Mouse (Mus musculus) CH12.LX (cell line): ENCODE results near the gene Dck. TPM values are rescaled to one million over a fixed set of nuclear protein-coding genes. Genes with fewer than 3 reads are reported as not detected.

Experiments
- DNase-seq: peaks from one replicate; pipeline ENCODE4 v3.0.0-alpha.2; 2013; ENCODE audit errors: extremely low read depth
- H3K27ac ChIP-seq: 2 replicates; pipeline ENCODE4 v1.5.1; 2012; ENCODE audit warnings: low read depth, mild to moderate bottlenecking, control low read depth, moderate library complexity; ENCODE audit not compliant: insufficient read depth
- H3K27me3 ChIP-seq: replicated peaks from 2 replicates; pipeline ENCODE3; 2012; ENCODE audit warnings: inconsistent platforms
- H3K36me3 ChIP-seq, 2 experiments: replicated peaks in 1 of 2; 2 replicates each; pipeline versions ENCODE3 to v1.6.1; 2012; ENCODE audit warnings: inconsistent platforms in 1 of 2, low read length in 1 of 2, mild to moderate bottlenecking in 1 of 2, mixed read lengths in 1 of 2, moderate library complexity in 1 of 2; ENCODE audit not compliant: control insufficient read depth in 1 of 2, insufficient read depth in 1 of 2
- H3K4me1 ChIP-seq, 2 experiments: 2 replicates each; pipeline ENCODE4 v1.6.1; 2012; ENCODE audit warnings: inconsistent platforms in 1 of 2, moderate library complexity in 1 of 2; ENCODE audit not compliant: insufficient read depth in 2 of 2, control insufficient read depth in 1 of 2
- H3K4me2 ChIP-seq: 2 replicates; pipeline ENCODE4 v1.6.1; 2012; ENCODE audit warnings: low read depth, mild to moderate bottlenecking, control low read depth; ENCODE audit not compliant: poor library complexity, insufficient read depth, severe bottlenecking
- H3K4me3 ChIP-seq, 3 experiments: fragments of 150-350 bp in 1 of 3; sonication (generic) in 1 of 3; replicated peaks in 1 of 3; 2 replicates each; pipeline versions ENCODE3 to v1.5.1; 2011 to 2012; ENCODE audit warnings: low read depth in 2 of 3, low read length in 2 of 3, mild to moderate bottlenecking in 2 of 3, moderate library complexity in 2 of 3, control low read depth in 1 of 3, improper control_type of control experiment in 1 of 3, inconsistent platforms in 1 of 3, mixed read lengths in 1 of 3; ENCODE audit not compliant: poor library complexity in 1 of 3
- H3K79me2 ChIP-seq: replicated peaks from 2 replicates; pipeline ENCODE4 v1.6.1; 2012; ENCODE audit warnings: mild to moderate bottlenecking, moderate library complexity; ENCODE audit not compliant: control insufficient read depth, poor library complexity, insufficient read depth, severe bottlenecking; ENCODE audit errors: extremely low read depth
- H3K9ac ChIP-seq: 2 replicates; pipeline ENCODE4 v1.6.1; 2012; ENCODE audit warnings: low read depth, mild to moderate bottlenecking, control low read depth, moderate library complexity; ENCODE audit not compliant: insufficient read depth
- H3K9me3 ChIP-seq: replicated peaks from 2 replicates; pipeline ENCODE3; 2012; ENCODE audit warnings: low read length, inconsistent platforms, mixed read lengths
- BHLHE40 ChIP-seq: IDR thresholded peaks from 2 replicates; pipeline ENCODE4 v1.6.1; 2011; ENCODE audit warnings: mild to moderate bottlenecking, low read depth, low read length, improper control_type of control experiment
- CHD1 ChIP-seq: IDR thresholded peaks from 2 replicates; pipeline ENCODE4 v1.6.1; 2012; ENCODE audit warnings: low read depth, low read length, improper control_type of control experiment, inconsistent platforms
- CHD2 ChIP-seq: IDR thresholded peaks from 2 replicates; pipeline ENCODE4 v1.6.1; 2011; ENCODE audit warnings: low read length, improper control_type of control experiment
- CTCF ChIP-seq, 2 experiments: IDR thresholded peaks in 1 of 2; conservative IDR thresholded peaks in 1 of 2; 2 replicates each; pipeline ENCODE4 v1.5.1; 2011 to 2012; ENCODE audit warnings: low read depth in 2 of 2, low read length in 2 of 2, improper control_type of control experiment in 1 of 2, inconsistent platforms in 1 of 2, mild to moderate bottlenecking in 1 of 2, moderate library complexity in 1 of 2
- ETS1 ChIP-seq: conservative IDR thresholded peaks from 2 replicates; pipeline ENCODE4 v1.6.1; 2012; ENCODE audit warnings: low read depth, mild to moderate bottlenecking, inconsistent platforms, low read length, improper control_type of control experiment, moderate library complexity
- KAT2A ChIP-seq: IDR thresholded peaks from 2 replicates; pipeline ENCODE4 v1.6.1; 2012; ENCODE audit warnings: low read length, improper control_type of control experiment, inconsistent platforms; ENCODE audit not compliant: insufficient replicate concordance
- MEF2A ChIP-seq: IDR thresholded peaks from 2 replicates; pipeline ENCODE4 v1.6.1; 2014; ENCODE audit warnings: low read depth, mild to moderate bottlenecking, inconsistent platforms, low read length, improper control_type of control experiment, borderline replicate concordance
- MYC ChIP-seq: IDR thresholded peaks from 2 replicates; pipeline ENCODE4 v1.6.1; 2011; ENCODE audit warnings: low read depth, mild to moderate bottlenecking, improper control_type of control experiment, low read length
- NELFE ChIP-seq: IDR thresholded peaks from 2 replicates; pipeline ENCODE4 v1.6.1; 2011; ENCODE audit warnings: low read depth, low read length, improper control_type of control experiment
- PAX5 ChIP-seq: IDR thresholded peaks from 2 replicates; pipeline ENCODE4 v1.6.1; 2012; ENCODE audit warnings: low read length, inconsistent platforms, mixed read lengths
- POLR2A ChIP-seq: IDR thresholded peaks from 2 replicates; pipeline ENCODE4 v1.6.1; 2011; ENCODE audit warnings: low read depth, mild to moderate bottlenecking, improper control_type of control experiment, low read length
- RCOR1 ChIP-seq: conservative IDR thresholded peaks from 2 replicates; pipeline ENCODE4 v1.6.1; 2012; ENCODE audit warnings: low read depth, mild to moderate bottlenecking, inconsistent platforms, low read length, improper control_type of control experiment
- TBP ChIP-seq: conservative IDR thresholded peaks from 2 replicates; pipeline ENCODE4 v1.6.1; 2011; ENCODE audit warnings: low read depth, low read length, improper control_type of control experiment
- USF2 ChIP-seq: conservative IDR thresholded peaks from 2 replicates; pipeline ENCODE4 v1.6.1; 2011; ENCODE audit warnings: low read depth, low read length, improper control_type of control experiment
- ZC3H11A ChIP-seq: IDR thresholded peaks from 2 replicates; pipeline ENCODE4 v1.6.1; 2012; ENCODE audit warnings: low read depth, mild to moderate bottlenecking, inconsistent platforms, low read length, improper control_type of control experiment
- ZKSCAN1 ChIP-seq: IDR thresholded peaks from 2 replicates; pipeline ENCODE4 v1.6.1; 2012; ENCODE audit warnings: low read depth, inconsistent platforms, low read length, improper control_type of control experiment, borderline replicate concordance
- ZMIZ1 ChIP-seq: IDR thresholded peaks from 2 replicates; pipeline ENCODE4 v1.6.1; 2012; ENCODE audit warnings: low read depth, mild to moderate bottlenecking, inconsistent platforms, low read length, improper control_type of control experiment
- ZNF384 ChIP-seq: IDR thresholded peaks from 2 replicates; pipeline ENCODE4 v1.6.1; 2012; ENCODE audit warnings: low read depth, low read length, improper control_type of control experiment, inconsistent platforms
- dilution Hi-C: fragments of 300-500 bp; cut with MboI; formaldehyde crosslinking; loops from 2 replicates; pipeline ENCODE4 v1.14.3; 2020; ENCODE audit warnings: low sequenced_read_pairs; ENCODE audit not compliant: extremely low pct_unique_long_range_greater_than_20kb, extremely low pct_ligation_motif_present
- in situ Hi-C: fragments of 300-500 bp; cut with MboI; formaldehyde crosslinking; loops from 3 replicates; pipeline ENCODE4 v1.14.3; 2019; ENCODE audit warnings: low sequenced_read_pairs, low pct_ligation_motif_present, low pct_unique_long_range_greater_than_20kb, mixed read lengths
- polyA plus RNA-seq: library from polyadenylated mRNA; unstranded; fragments of >175 nt; gene quantifications from 2 replicates; pipeline ENCODE4 v1.2.1, GENCODE M21; 2012; ENCODE audit warnings: low read depth; ENCODE audit not compliant: insufficient read length
- total RNA-seq, 2 experiments: library from RNA; depleted of rRNA; stranded (reverse); fragments of 300-350 nt in 1 of 2; fragments of >200 nt in 1 of 2; gene quantifications; 2 replicates each; pipeline ENCODE4 v1.2.3; 2012 to 2014

The Dck gene
- total and polyA plus RNA-seq, 3 experiments = 13.7 to 33.9 (median 25.5) TPM

DNA sequence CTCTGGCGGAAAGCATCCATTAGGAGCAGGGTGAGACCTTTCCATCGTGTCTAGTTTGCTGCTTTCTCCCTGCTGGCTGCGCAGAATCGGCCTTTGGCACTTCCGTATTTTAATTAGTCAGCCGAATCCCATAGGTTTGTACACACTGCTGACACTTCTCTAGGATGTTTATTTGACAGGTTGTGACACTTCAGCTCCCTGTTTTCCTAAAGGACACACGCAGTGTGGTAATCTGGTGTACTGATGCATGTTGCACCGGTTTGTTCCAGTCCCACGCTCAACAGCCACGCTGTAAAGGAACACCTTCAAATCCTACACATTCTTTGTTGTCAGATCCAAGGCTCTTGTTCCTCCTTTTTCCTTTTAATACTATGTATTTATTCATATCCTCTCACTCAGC is 60.0 kb downstream of the Dck start:
- Histone ChIP-seq H3K9ac (no peak overlapping the region), H3K4me2 (no peak overlapping the region), H3K27ac (no peak overlapping the region), H3K79me2 (no peaks in the 10 kb centered on the region), H3K36me3 (no peaks in the 10 kb centered on the region), H3K9me3 (no peaks in the 10 kb centered on the region), H3K4me3 (no peak overlapping the region), H3K27me3 (no peaks in the 10 kb centered on the region)
- in situ Hi-C loops = no loop called here
- dilution Hi-C loops = no loop called here
- no peak for TF ChIP-seq ZKSCAN1
- TF ChIP-seq, all 38 proteins: peak for 0
- no peak for DNase-seq
- no peaks in the 10 kb centered on the region for H3K4me1 ChIP-seq

DNA sequence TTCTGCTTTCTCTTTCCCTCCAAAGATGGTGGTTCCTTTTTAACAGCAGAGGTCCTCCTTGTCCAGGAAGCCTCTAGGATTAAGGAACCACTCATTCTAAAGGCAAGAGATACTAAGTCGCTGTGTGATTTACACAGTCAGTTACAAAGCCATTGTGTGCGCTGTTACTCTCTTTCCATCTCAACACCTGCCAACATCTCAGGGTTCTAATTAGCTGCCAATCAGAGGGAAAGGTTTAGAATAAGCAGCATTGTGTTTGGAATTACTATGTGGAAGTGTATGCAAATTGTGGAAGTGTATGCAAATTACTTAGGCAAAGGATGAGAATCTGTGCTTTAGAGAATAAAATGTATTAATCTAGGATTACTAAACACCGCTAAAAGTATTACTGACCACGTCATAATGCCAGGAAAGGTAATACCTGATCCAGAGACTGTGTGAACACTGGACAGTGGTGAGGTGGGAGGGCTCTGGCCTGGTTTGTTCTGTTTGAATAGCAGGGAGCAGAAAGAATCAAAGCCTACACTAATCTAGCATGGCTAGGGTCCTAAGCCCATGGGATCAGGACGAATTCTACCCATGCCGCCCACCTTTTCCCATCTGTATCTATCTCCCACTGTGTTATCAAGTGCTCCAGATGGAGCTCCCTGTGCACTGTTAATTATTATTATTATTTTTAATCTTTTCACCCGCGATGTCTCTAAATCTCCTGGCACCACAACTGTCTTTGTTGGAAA is 65.2 kb downstream of the Dck start:
- Histone ChIP-seq H3K27me3 (no peaks in the 10 kb centered on the region), H3K4me1 (peaks cover 0 to 14% of the 10 kb centered on the region in 2 experiments; a peak in 2 of 4 replicates), H3K36me3 (no peaks in the 10 kb centered on the region), H3K4me2 (no peak overlapping the region)
- dilution Hi-C loops = no loop called here
- no peak for TF ChIP-seq CHD1
- TF ChIP-seq ZMIZ1 = no peak
- TF ChIP-seq CTCF (conservative IDR thresholded peaks at IDR 0.05 in 1 of 2, IDR thresholded peaks at IDR 0.05 in 1 of 2; ENCODE audit: low read depth in 2 of 2, low read length in 2 of 2) = no peak
- TF ChIP-seq CHD2 = no peak
- TF ChIP-seq ETS1 = no peak
- no peak for TF ChIP-seq TBP
- TF ChIP-seq NELFE = no peak
- no peak for TF ChIP-seq MEF2A
- no peak for TF ChIP-seq ZNF384
- no peak for TF ChIP-seq PAX5
- TF ChIP-seq USF2 = no peak
- no peak for TF ChIP-seq POLR2A
- TF ChIP-seq RCOR1 = no peak
- TF ChIP-seq KAT2A = no peak
- no peak for TF ChIP-seq ZC3H11A
- no peak for TF ChIP-seq BHLHE40
- TF ChIP-seq MYC = no peak
- TF ChIP-seq, all 38 proteins: peak for 0
- DNase-seq = no peak
- Histone ChIP-seq H3K27ac (no peak overlapping the region), H3K79me2 (no peaks in the 10 kb centered on the region), H3K9ac (no peak overlapping the region), H3K9me3 (no peaks in the 10 kb centered on the region), H3K4me3 (no peak overlapping the region)
- in situ Hi-C loops = no loop called here
